14 mouse cellular contexts compared by ENCODE assay signal in the genomic region with DNA sequence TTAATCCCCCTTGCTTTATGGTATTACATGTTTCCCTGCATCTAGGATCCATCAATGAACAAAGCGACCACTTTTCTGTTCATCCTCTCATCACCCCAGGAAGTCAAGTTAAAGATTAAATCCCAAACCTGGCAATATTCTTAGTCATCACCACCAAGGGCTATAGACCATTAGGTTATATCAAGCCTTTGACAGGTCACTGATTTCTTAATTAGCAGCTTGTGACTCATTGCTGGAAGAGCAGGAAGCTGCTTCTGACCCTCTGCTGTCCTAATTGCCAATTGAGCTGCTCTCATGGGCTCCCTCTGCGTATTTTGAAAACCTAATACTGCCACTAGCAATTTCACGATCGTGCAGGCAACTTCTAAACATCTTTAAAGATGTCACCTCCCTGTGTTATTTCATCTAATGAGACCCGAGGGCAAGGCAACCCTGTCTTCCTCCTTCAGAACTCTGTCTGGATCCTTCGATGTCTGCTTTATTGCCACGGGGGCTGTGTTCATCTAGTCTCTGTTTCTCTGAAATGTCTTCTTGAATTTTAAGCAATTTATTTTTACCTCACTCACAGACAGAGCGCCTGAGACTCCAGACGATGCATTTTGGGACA.
"Had no signal": no experiment of that assay in that cellular context is flagged by ENCODE, and none has a peak within 500 bp of the region (broad histone marks: within the 10 kb centered on the region; RNA-seq: fewer than 3 reads in every experiment).

No protein-coding gene starts in this region.

- H3K4me2 ChIP-seq: liver, embryonic 11.5 days; liver, embryonic 15.5 days; midbrain, embryonic 12.5 days; neural tube, embryonic 15.5 days had no signal

- DNase-seq: kidney, adult 11 months; lung, adult 2 months; lung, postnatal 36 days; right cerebral cortex, postnatal 4 days; spleen, adult 18-20 months; thymus, adult 2 months; thymus, postnatal 25 days had no signal

- ATAC-seq: lung, postnatal 0 days had no signal

- H3K4me3 ChIP-seq: limb, embryonic 10.5 days; liver, embryonic 15.5 days; midbrain, embryonic 12.5 days; myocyte; neural tube, embryonic 15.5 days had no signal

- H3K27ac ChIP-seq: limb, embryonic 10.5 days; liver, embryonic 15.5 days; midbrain, embryonic 12.5 days; neural tube, embryonic 15.5 days had no signal

- H3K4me1 ChIP-seq: liver, embryonic 15.5 days; midbrain, embryonic 12.5 days had no signal

- H3K9me3 ChIP-seq: limb, embryonic 10.5 days; liver, embryonic 15.5 days; midbrain, embryonic 12.5 days; neural tube, embryonic 15.5 days had no signal

- H3K36me3 ChIP-seq: limb, embryonic 10.5 days; liver, embryonic 15.5 days; midbrain, embryonic 12.5 days; neural tube, embryonic 15.5 days had no signal

- H3K9ac ChIP-seq: liver, embryonic 15.5 days; midbrain, embryonic 12.5 days; neural tube, embryonic 15.5 days had no signal

- H3K27me3 ChIP-seq: liver, embryonic 15.5 days; midbrain, embryonic 12.5 days; neural tube, embryonic 15.5 days had no signal
